Mouse (Mus musculus) hindbrain, embryonic 10.5 days (tissue): ENCODE measurements around the gene Cpeb3. TPM values are rescaled to one million over a fixed set of nuclear protein-coding genes. Genes with fewer than 3 reads are reported as not detected.
"Not testable (repeated sequence)": the region's sequence is repeated elsewhere in the genome, so short reads cannot be mapped to it uniquely, and the experiment has no call there.

Experiments used
- DNase-seq: peaks from one replicate; pipeline ENCODE4 v3.0.0-alpha.2; 2017; ENCODE audit warnings: low spot score
- H3K27ac ChIP-seq: fragments of 300-500 bp; sonication (generic); 2 replicates; pipeline ENCODE4 v1.5.1; 2016; ENCODE audit warnings: mild to moderate bottlenecking, moderate library complexity
- H3K27me3 ChIP-seq: fragments of 300-500 bp; sonication (generic); 2 replicates; pipeline ENCODE4 v1.6.1; 2016; ENCODE audit warnings: mild to moderate bottlenecking; ENCODE audit not compliant: poor library complexity, insufficient read depth, severe bottlenecking
- H3K36me3 ChIP-seq: fragments of 300-500 bp; sonication (generic); 2 replicates; pipeline ENCODE4 v1.6.1; 2016; ENCODE audit warnings: mild to moderate bottlenecking, moderate library complexity
- H3K4me1 ChIP-seq: fragments of 300-500 bp; sonication (generic); replicated peaks from 2 replicates; pipeline ENCODE4 v1.6.1; 2016; ENCODE audit warnings: mild to moderate bottlenecking
- H3K4me3 ChIP-seq: fragments of 300-500 bp; sonication (generic); 2 replicates; pipeline ENCODE4 v1.5.1; 2016; ENCODE audit warnings: mild to moderate bottlenecking, moderate library complexity
- H3K9me3 ChIP-seq: fragments of 300-500 bp; sonication (generic); 2 replicates; pipeline ENCODE4 v1.6.1; 2016; ENCODE audit warnings: mild to moderate bottlenecking, moderate library complexity
- WGBS: fragments of 180-500 bp; shearing (Covaris S2); methylation state at CpG from one replicate; pipeline ENCODE4 v1.1.7; 2016; 5-methylcytosine and 5-hydroxymethylcytosine counted together
- polyA plus RNA-seq: library from polyadenylated mRNA; unstranded; fragments of >200 nt; fragmentation: Nextera tagmentation; extraction: Ambion mirVana; gene quantifications from 2 replicates; pipeline ENCODE4 v1.2.1, GENCODE M21; 2016

The Cpeb3 gene
- polyA plus RNA-seq, 1 experiment from 2014 or later, result 2.9 TPM

- H3K9me3 ChIP-seq, result no peaks in the 10 kb centered on the region
- WGBS, result 4% methylated on average over 63 of the region's 63 CpGs
- peak; percentile 53 for DNase-seq
- peaks cover 22% of the 10 kb centered on the region for H3K4me1 ChIP-seq
- peak overlapping the region; percentile 53 for H3K27ac ChIP-seq
- peaks cover 60% of the 10 kb centered on the region for H3K27me3 ChIP-seq
- H3K4me3 ChIP-seq, result peak overlapping the region; percentile 60
- H3K36me3 ChIP-seq, result no peaks in the 10 kb centered on the region
These were observed 25.4 kb upstream of the Cpeb3 start for GRCm38 (mm10) chr19:37233561-37234539.

- H3K4me3 ChIP-seq, H3K27ac ChIP-seq, H3K36me3 ChIP-seq, H3K9me3 ChIP-seq, DNase-seq, H3K4me1 ChIP-seq: not testable (repeated sequence)
- WGBS, result 83% methylated on average over 9 of the region's 9 CpGs
- peaks cover 53% of the 10 kb centered on the region for H3K27me3 ChIP-seq
These were observed 24.2 kb upstream of the Cpeb3 start for GRCm38 (mm10) chr19:37232598-37232997.

- Histone ChIP-seq H3K4me3 (no peak overlapping the region), H3K36me3 (peaks cover 64% of the 10 kb centered on the region), H3K4me1 (no peaks in the 10 kb centered on the region), H3K9me3 (no peaks in the 10 kb centered on the region), H3K27ac (no peak overlapping the region), H3K27me3 (no peaks in the 10 kb centered on the region)
- no peak for DNase-seq
- 84% methylated on average over 6 of the region's 6 CpGs for WGBS
These were observed 16.9 kb upstream of the Cpeb3 start for GRCm38 (mm10) chr19:37225197-37225862.

- Histone ChIP-seq H3K9me3 (no peaks in the 10 kb centered on the region), H3K4me1 (no peaks in the 10 kb centered on the region; the same call in 1 of the 2 replicates), H3K4me3 (no peak overlapping the region), H3K27ac (no peak overlapping the region), H3K27me3 (no peaks in the 10 kb centered on the region), H3K36me3 (peaks cover 96% of the 10 kb centered on the region)
- WGBS, result 89% methylated on average over 2 of the region's 2 CpGs
- DNase-seq, result no peak
These were observed 6.3 kb upstream of the Cpeb3 start for GRCm38 (mm10) chr19:37214711-37215110.

- H3K4me1 ChIP-seq, result peaks cover 15% of the 10 kb centered on the region
- 94% methylated on average over 3 of the region's 3 CpGs for WGBS
- no peaks in the 10 kb centered on the region for H3K27me3 ChIP-seq
- DNase-seq, result no peak
- H3K36me3 ChIP-seq, result peaks cover 68% of the 10 kb centered on the region
- no peak overlapping the region for H3K27ac ChIP-seq
- no peaks in the 10 kb centered on the region for H3K9me3 ChIP-seq
- H3K4me3 ChIP-seq, result no peak overlapping the region
These were observed 3.0 kb upstream of the Cpeb3 start for GRCm38 (mm10) chr19:37211416-37211815.

GRCm38 (mm10) chr19:37210457-37210856 is 2.1 kb upstream of the Cpeb3 start:
- Histone ChIP-seq H3K27me3 (peaks cover 5% of the 10 kb centered on the region; the same call in 1 of the 2 replicates), H3K27ac (no peak overlapping the region), H3K36me3 (peaks cover 58% of the 10 kb centered on the region), H3K4me1 (peaks cover 15% of the 10 kb centered on the region), H3K9me3 (no peaks in the 10 kb centered on the region), H3K4me3 (no peak overlapping the region)
- WGBS, result 96% methylated on average over 4 of the region's 4 CpGs
- no peak for DNase-seq

GRCm38 (mm10) chr19:37209467-37210128 is 1.2 kb upstream of the Cpeb3 start:
- no peak for DNase-seq
- Histone ChIP-seq H3K36me3 (peaks cover 50% of the 10 kb centered on the region), H3K27ac (no peak overlapping the region), H3K9me3 (no peaks in the 10 kb centered on the region), H3K4me1 (peaks cover 15% of the 10 kb centered on the region), H3K4me3 (peak overlapping the region; percentile 100), H3K27me3 (peaks cover 5% of the 10 kb centered on the region; the same call in 1 of the 2 replicates)
- 92% methylated on average over 8 of the region's 8 CpGs for WGBS

- WGBS, result 87% methylated on average over 7 of the region's 7 CpGs
- H3K36me3 ChIP-seq, result peaks cover 46% of the 10 kb centered on the region
- peak overlapping the region; percentile 100 for H3K4me3 ChIP-seq
- H3K27me3 ChIP-seq, result peaks cover 5% of the 10 kb centered on the region; the same call in 1 of the 2 replicates
- H3K9me3 ChIP-seq, result no peaks in the 10 kb centered on the region
- DNase-seq, result no peak
- H3K4me1 ChIP-seq, result peaks cover 15% of the 10 kb centered on the region
- H3K27ac ChIP-seq, result no peak overlapping the region
These were observed 585 bp upstream of the Cpeb3 start for GRCm38 (mm10) chr19:37208986-37209385.

- Histone ChIP-seq H3K4me3 (peak within 1 kb of the TSS; percentile 100), H3K4me1 (peaks cover 15% of the 10 kb centered on the region), H3K36me3 (peaks cover 32% of the 10 kb centered on the region), H3K27me3 (peaks cover 5% of the 10 kb centered on the region; the same call in 1 of the 2 replicates), H3K9me3 (no peaks in the 10 kb centered on the region), H3K27ac (peak within 1 kb of the TSS; percentile 97)
- peak; percentile 88 for DNase-seq
- WGBS, result under 1% methylated on average over 93 of the region's 94 CpGs
These were observed 862 bp downstream of the Cpeb3 start, which contains the start of gene March5 for GRCm38 (mm10) chr19:37207303-37208175. TSS of gene March5 (plus strand) at chr19:37207543.

- under 1% methylated on average over 47 of the region's 47 CpGs for WGBS
- Histone ChIP-seq H3K36me3 (peaks cover 24% of the 10 kb centered on the region), H3K9me3 (no peaks in the 10 kb centered on the region), H3K27me3 (peaks cover 5% of the 10 kb centered on the region; the same call in 1 of the 2 replicates), H3K27ac (peak overlapping the region; percentile 97), H3K4me3 (peak overlapping the region; percentile 100), H3K4me1 (peaks cover 15% of the 10 kb centered on the region)
- peak; percentile 57 for DNase-seq
These were observed 1.6 kb downstream of the Cpeb3 start for GRCm38 (mm10) chr19:37206641-37207302.

GRCm38 (mm10) chr19:37205155-37205554 is 3.2 kb downstream of the Cpeb3 start:
- not testable (repeated sequence) for H3K27ac ChIP-seq, H3K9me3 ChIP-seq, H3K36me3 ChIP-seq, H3K27me3 ChIP-seq, H3K4me3 ChIP-seq, DNase-seq
- peaks cover 15% of the 10 kb centered on the region for H3K4me1 ChIP-seq
